Mouse (Mus musculus): Measurements from ENCODE around the gene Acoxl. TPM values are rescaled to one million over a fixed set of nuclear protein-coding genes. Genes with fewer than 3 reads are reported as not detected.

Gene Acoxl
- polyA plus RNA-seq, 1 experiment from 2014 or later, result 0.14 TPM

- Histone ChIP-seq H3K27ac (ENCODE audit: low read depth, low read length) (no peak overlapping the region), H3K9ac (ENCODE audit: low read depth, low read length) (no peak overlapping the region), H3K4me1 (replicated peaks; ENCODE audit: control insufficient read depth, insufficient read depth, low read length) (no peaks in the 10 kb centered on the region), H3K4me3 (ENCODE audit: low read depth, low read length) (no peak overlapping the region), H3K4me2 (replicated peaks; ENCODE audit: low read depth, low read length) (no peak overlapping the region), H3K9me3 (ENCODE audit: control insufficient read depth, low read length) (no peaks in the 10 kb centered on the region), H3K27me3 (ENCODE audit: control insufficient read depth, insufficient read depth, low read length) (no peaks in the 10 kb centered on the region), H3K36me3 (ENCODE audit: control insufficient read depth, insufficient read depth, low read length) (no peaks in the 10 kb centered on the region)
- 47% methylated on average over 5 of the region's 5 CpGs for WGBS
- no peak for ATAC-seq (ENCODE audit: low FRiP score)
- peak; percentile 23 for DNase-seq (ENCODE audit: low spot score)
These were observed 240.2 kb downstream of the Acoxl start for GRCm38 (mm10) chr2:128078859-128079258.

- H3K4me1 ChIP-seq (replicated peaks; ENCODE audit: control insufficient read depth, insufficient read depth, low read length), result no peaks in the 10 kb centered on the region
- no peak overlapping the region for H3K4me2 ChIP-seq (replicated peaks; ENCODE audit: low read depth, low read length)
- DNase-seq (ENCODE audit: low spot score), result no peak
These were observed 240.6 kb downstream of the Acoxl start for GRCm38 (mm10) chr2:128079316-128079715.

GRCm38 (mm10) chr2:128083844-128084243 lies 245.2 kb downstream of the Acoxl start:
- no peak overlapping the region for H3K9ac ChIP-seq (ENCODE audit: low read depth, low read length)
- H3K27me3 ChIP-seq (ENCODE audit: control insufficient read depth, insufficient read depth, low read length), result no peaks in the 10 kb centered on the region
- no peaks in the 10 kb centered on the region for H3K36me3 ChIP-seq (ENCODE audit: control insufficient read depth, insufficient read depth, low read length)
- H3K4me2 ChIP-seq (replicated peaks; ENCODE audit: low read depth, low read length), result no peak overlapping the region
- ATAC-seq (ENCODE audit: low FRiP score) (no peak), DNase-seq (ENCODE audit: low spot score) (no peak)
- no peaks in the 10 kb centered on the region for H3K9me3 ChIP-seq (ENCODE audit: control insufficient read depth, low read length)
- H3K27ac ChIP-seq (ENCODE audit: low read depth, low read length), result no peak overlapping the region
- no peaks in the 10 kb centered on the region for H3K4me1 ChIP-seq (replicated peaks; ENCODE audit: control insufficient read depth, insufficient read depth, low read length)
- WGBS, result 49% methylated on average over 3 of the region's 3 CpGs
- no peak overlapping the region for H3K4me3 ChIP-seq (ENCODE audit: low read depth, low read length)

More at GRCm38 (mm10) chr2:128079316-128079715, 240.6 kb downstream of the Acoxl start:
- no peaks in the 10 kb centered on the region for H3K9me3 ChIP-seq (ENCODE audit: control insufficient read depth, low read length)
- no peak for ATAC-seq (ENCODE audit: low FRiP score)
- H3K9ac ChIP-seq (ENCODE audit: low read depth, low read length), result no peak overlapping the region
- no peak overlapping the region for H3K27ac ChIP-seq (ENCODE audit: low read depth, low read length)
- no peaks in the 10 kb centered on the region for H3K27me3 ChIP-seq (ENCODE audit: control insufficient read depth, insufficient read depth, low read length)
- H3K4me3 ChIP-seq (ENCODE audit: low read depth, low read length), result no peak overlapping the region
- WGBS, result 76% methylated on average over 6 of the region's 6 CpGs
- no peaks in the 10 kb centered on the region for H3K36me3 ChIP-seq (ENCODE audit: control insufficient read depth, insufficient read depth, low read length)

- H3K27me3 ChIP-seq (ENCODE audit: control insufficient read depth, insufficient read depth, low read length), result no peaks in the 10 kb centered on the region
- no peaks in the 10 kb centered on the region for H3K36me3 ChIP-seq (ENCODE audit: control insufficient read depth, insufficient read depth, low read length)
- ATAC-seq (ENCODE audit: low FRiP score) (no peak), DNase-seq (ENCODE audit: low spot score) (no peak)
- 91% methylated on average over 5 of the region's 5 CpGs for WGBS
- H3K9me3 ChIP-seq (ENCODE audit: control insufficient read depth, low read length), result no peaks in the 10 kb centered on the region
- H3K4me1 ChIP-seq (replicated peaks; ENCODE audit: control insufficient read depth, insufficient read depth, low read length), result no peaks in the 10 kb centered on the region
- H3K4me3 ChIP-seq (ENCODE audit: low read depth, low read length), result no peak overlapping the region
- H3K9ac ChIP-seq (ENCODE audit: low read depth, low read length), result no peak overlapping the region
- H3K27ac ChIP-seq (ENCODE audit: low read depth, low read length), result no peak overlapping the region
- no peak overlapping the region for H3K4me2 ChIP-seq (replicated peaks; ENCODE audit: low read depth, low read length)
These were observed 245.9 kb downstream of the Acoxl start for GRCm38 (mm10) chr2:128084607-128085006.

- no peak overlapping the region for H3K4me2 ChIP-seq (replicated peaks; ENCODE audit: low read depth, low read length)
- DNase-seq (ENCODE audit: low spot score) (no peak), ATAC-seq (ENCODE audit: low FRiP score) (no peak)
- no peaks in the 10 kb centered on the region for H3K36me3 ChIP-seq (ENCODE audit: control insufficient read depth, insufficient read depth, low read length)
- no peak overlapping the region for H3K27ac ChIP-seq (ENCODE audit: low read depth, low read length)
- H3K4me1 ChIP-seq (replicated peaks; ENCODE audit: control insufficient read depth, insufficient read depth, low read length), result no peaks in the 10 kb centered on the region
- H3K27me3 ChIP-seq (ENCODE audit: control insufficient read depth, insufficient read depth, low read length), result no peaks in the 10 kb centered on the region
- 100% methylated on average over 1 of the region's 1 CpGs for WGBS
- no peak overlapping the region for H3K9ac ChIP-seq (ENCODE audit: low read depth, low read length)
- H3K9me3 ChIP-seq (ENCODE audit: control insufficient read depth, low read length), result no peaks in the 10 kb centered on the region
- no peak overlapping the region for H3K4me3 ChIP-seq (ENCODE audit: low read depth, low read length)
These were observed 246.8 kb downstream of the Acoxl start for GRCm38 (mm10) chr2:128085481-128085880.

GRCm38 (mm10) chr2:128086301-128086886 lies 247.7 kb downstream of the Acoxl start:
- no peak overlapping the region for H3K9ac ChIP-seq (ENCODE audit: low read depth, low read length)
- DNase-seq (ENCODE audit: low spot score), result no peak
- H3K4me3 ChIP-seq (ENCODE audit: low read depth, low read length), result no peak overlapping the region
- WGBS, result 76% methylated on average over 14 of the region's 14 CpGs
- no peaks in the 10 kb centered on the region for H3K36me3 ChIP-seq (ENCODE audit: control insufficient read depth, insufficient read depth, low read length)
- no peak overlapping the region for H3K27ac ChIP-seq (ENCODE audit: low read depth, low read length)
- no peak for ATAC-seq (ENCODE audit: low FRiP score)
- H3K27me3 ChIP-seq (ENCODE audit: control insufficient read depth, insufficient read depth, low read length), result no peaks in the 10 kb centered on the region
- no peaks in the 10 kb centered on the region for H3K4me1 ChIP-seq (replicated peaks; ENCODE audit: control insufficient read depth, insufficient read depth, low read length)
- no peak overlapping the region for H3K4me2 ChIP-seq (replicated peaks; ENCODE audit: low read depth, low read length)
- H3K9me3 ChIP-seq (ENCODE audit: control insufficient read depth, low read length), result no peaks in the 10 kb centered on the region

DNA sequence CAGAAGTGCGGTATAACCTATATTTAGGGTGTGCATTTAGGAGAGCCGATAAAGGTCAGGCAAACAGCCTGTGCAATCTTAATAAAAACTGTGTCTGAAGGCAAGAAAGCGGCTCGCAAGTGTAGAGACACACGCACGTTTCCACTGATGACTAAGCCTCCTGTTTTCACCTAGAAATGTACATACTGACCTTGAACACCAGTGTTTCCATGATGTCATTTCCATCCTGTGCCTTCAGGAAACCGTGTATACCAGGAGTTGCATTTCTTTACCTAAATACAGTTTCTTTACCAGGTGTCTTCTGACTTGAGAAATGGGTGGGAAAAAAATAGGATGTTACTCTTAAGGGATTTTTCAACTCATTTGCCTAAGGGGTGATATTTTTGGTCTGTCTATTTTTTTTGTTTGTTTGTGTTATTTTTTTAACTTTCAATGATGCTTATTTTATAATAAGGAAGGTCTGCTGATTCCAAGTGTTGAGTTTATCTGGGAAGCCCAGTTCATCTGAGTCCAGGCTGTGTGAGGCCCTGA lies 248.4 kb downstream of the Acoxl start:
- H3K4me3 ChIP-seq (ENCODE audit: low read depth, low read length), result no peak overlapping the region
- H3K27ac ChIP-seq (ENCODE audit: low read depth, low read length), result no peak overlapping the region
- H3K9me3 ChIP-seq (ENCODE audit: control insufficient read depth, low read length), result no peaks in the 10 kb centered on the region
- 89% methylated on average over 7 of the region's 7 CpGs for WGBS
- H3K4me2 ChIP-seq (replicated peaks; ENCODE audit: low read depth, low read length), result no peak overlapping the region
- ATAC-seq (ENCODE audit: low FRiP score) (no peak), DNase-seq (ENCODE audit: low spot score) (no peak)
- H3K9ac ChIP-seq (ENCODE audit: low read depth, low read length), result no peak overlapping the region
- H3K27me3 ChIP-seq (ENCODE audit: control insufficient read depth, insufficient read depth, low read length), result no peaks in the 10 kb centered on the region
- H3K36me3 ChIP-seq (ENCODE audit: control insufficient read depth, insufficient read depth, low read length), result no peaks in the 10 kb centered on the region
- peaks cover 5% of the 10 kb centered on the region; the same call in 1 of the 2 replicates for H3K4me1 ChIP-seq (replicated peaks; ENCODE audit: control insufficient read depth, insufficient read depth, low read length)

GRCm38 (mm10) chr2:128087798-128088545 lies 249.3 kb downstream of the Acoxl start:
- DNase-seq (ENCODE audit: low spot score) (no peak), ATAC-seq (ENCODE audit: low FRiP score) (no peak)
- WGBS, result 89% methylated on average over 8 of the region's 8 CpGs

More at GRCm38 (mm10) chr2:128087798-128088545, 249.3 kb downstream of the Acoxl start:
- Histone ChIP-seq H3K4me3 (ENCODE audit: low read depth, low read length) (no peak overlapping the region), H3K9ac (ENCODE audit: low read depth, low read length) (no peak overlapping the region), H3K27me3 (ENCODE audit: control insufficient read depth, insufficient read depth, low read length) (no peaks in the 10 kb centered on the region), H3K4me1 (replicated peaks; ENCODE audit: control insufficient read depth, insufficient read depth, low read length) (peaks cover 7% of the 10 kb centered on the region; the same call in 1 of the 2 replicates), H3K4me2 (replicated peaks; ENCODE audit: low read depth, low read length) (no peak overlapping the region), H3K27ac (ENCODE audit: low read depth, low read length) (no peak overlapping the region), H3K9me3 (ENCODE audit: control insufficient read depth, low read length) (no peaks in the 10 kb centered on the region), H3K36me3 (ENCODE audit: control insufficient read depth, insufficient read depth, low read length) (no peaks in the 10 kb centered on the region)

Data from hindbrain, embryonic 11.5 days (tissue).